Mouse (Mus musculus): Measurements from ENCODE around the gene Xdh. TPM values are rescaled to one million over a fixed set of nuclear protein-coding genes. Genes with fewer than 3 reads are reported as not detected.

The Xdh gene
- polyA plus RNA-seq, 1 experiment from 2014 or later = 0.46 TPM

Other genes with a start within 250 kb of the Xdh start
- 9.1 and 9.8 TPM in 2 replicates for gene Galnt14, start 239.7 kb downstream of the Xdh start, polyA plus RNA-seq (2015; fragmentation: Nextera tagmentation; extraction: Ambion mirVana)
- 11.3 and 11.5 TPM in 2 replicates for gene Ehd3, start 146.1 kb downstream of the Xdh start, polyA plus RNA-seq (2015; fragmentation: Nextera tagmentation; extraction: Ambion mirVana)
- gene Srd5a2, start 97.7 kb upstream of the Xdh start, polyA plus RNA-seq (2015; fragmentation: Nextera tagmentation; extraction: Ambion mirVana) = not detected in 2 replicates